Mouse (Mus musculus) erythroid progenitor cell, adult 5-6 weeks (primary cell): Measurements from ENCODE around the gene Ankrd55. TPM values are rescaled to one million over a fixed set of nuclear protein-coding genes. Genes with fewer than 3 reads are reported as not detected.

Source experiments
- ATAC-seq: replicated peaks from 2 replicates; pipeline ENCODE4 v1.8.0; 2016; ENCODE audit warnings: moderate number of reproducible peaks, mild to moderate bottlenecking, moderate TSS enrichment, inconsistent platforms; ENCODE audit not compliant: poor library complexity, low FRiP score, severe bottlenecking
- total RNA-seq, 2 experiments: library from RNA; stranded (forward) in 1 of 2; stranded (reverse) in 1 of 2; fragments of 150-400 nt in 1 of 2; fragments of 186-747, 209-891 nt in 1 of 2; gene quantifications; 2 replicates each; pipeline versions ENCODE4 v1.2.3 to v1.2.4; 2015 to 2017; ENCODE audit warnings: low replicate concordance in 2 of 2

Gene Ankrd55
- total RNA-seq, 2 experiments from 2014 or later = not detected

- ATAC-seq = no peak
Observed at GRCm38 (mm10) chr13:112433271-112433670, 145.0 kb downstream of the Ankrd55 start.

Other genes with a start within 250 kb of the Ankrd55 start
- 13.7 and 27.7 TPM in 2 replicates for gene Il6st, start 175.6 kb downstream of the Ankrd55 start, total RNA-seq (2015; ENCODE audit: low replicate concordance)
- gene Il6st, start 175.6 kb downstream of the Ankrd55 start, total RNA-seq (2017; ENCODE audit: low replicate concordance) = 4.0 and 4.1 TPM in 2 replicates